Mouse (Mus musculus): Measurements from ENCODE around the gene Ccdc124.
"Not testable (repeated sequence)": the region's sequence is repeated elsewhere in the genome, so short reads cannot be mapped to it uniquely, and the experiment has no call there.

The Ccdc124 gene

DNA sequence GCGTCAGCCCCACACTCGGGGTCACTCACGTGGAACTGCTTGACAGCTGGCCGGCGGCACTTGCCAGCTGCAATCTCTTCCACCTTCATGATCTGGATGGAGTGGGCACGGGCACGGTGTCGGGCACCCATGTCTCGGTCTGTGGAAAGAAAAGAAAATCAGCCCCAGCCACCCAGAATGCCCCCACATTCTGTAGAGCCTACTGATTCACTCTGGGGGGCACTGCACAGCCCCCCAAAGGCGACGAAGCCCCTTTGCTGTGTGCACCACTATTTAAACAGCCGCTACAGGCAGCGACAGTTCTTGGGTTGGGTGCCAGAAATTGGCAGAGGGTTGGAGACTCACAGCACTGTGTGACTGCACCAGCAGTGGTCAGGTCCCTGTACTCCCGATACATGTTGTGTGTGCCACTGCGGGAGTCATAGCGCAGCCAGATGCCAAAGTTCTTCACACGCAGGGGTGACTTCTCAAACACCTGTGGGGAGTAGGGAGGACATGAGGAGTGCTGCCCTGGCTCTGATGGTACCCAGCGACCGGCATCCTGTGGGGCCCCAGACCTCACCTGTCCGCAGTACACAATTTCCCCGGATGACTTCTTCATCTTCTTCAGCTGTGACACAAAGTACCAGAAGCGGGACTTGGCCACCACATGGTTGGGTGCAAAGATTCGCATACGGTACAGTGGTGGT is 22.0 kb upstream of the Ccdc124 start:
- not testable (repeated sequence) for DNase-seq (ENCODE audit: low read depth)

DNA sequence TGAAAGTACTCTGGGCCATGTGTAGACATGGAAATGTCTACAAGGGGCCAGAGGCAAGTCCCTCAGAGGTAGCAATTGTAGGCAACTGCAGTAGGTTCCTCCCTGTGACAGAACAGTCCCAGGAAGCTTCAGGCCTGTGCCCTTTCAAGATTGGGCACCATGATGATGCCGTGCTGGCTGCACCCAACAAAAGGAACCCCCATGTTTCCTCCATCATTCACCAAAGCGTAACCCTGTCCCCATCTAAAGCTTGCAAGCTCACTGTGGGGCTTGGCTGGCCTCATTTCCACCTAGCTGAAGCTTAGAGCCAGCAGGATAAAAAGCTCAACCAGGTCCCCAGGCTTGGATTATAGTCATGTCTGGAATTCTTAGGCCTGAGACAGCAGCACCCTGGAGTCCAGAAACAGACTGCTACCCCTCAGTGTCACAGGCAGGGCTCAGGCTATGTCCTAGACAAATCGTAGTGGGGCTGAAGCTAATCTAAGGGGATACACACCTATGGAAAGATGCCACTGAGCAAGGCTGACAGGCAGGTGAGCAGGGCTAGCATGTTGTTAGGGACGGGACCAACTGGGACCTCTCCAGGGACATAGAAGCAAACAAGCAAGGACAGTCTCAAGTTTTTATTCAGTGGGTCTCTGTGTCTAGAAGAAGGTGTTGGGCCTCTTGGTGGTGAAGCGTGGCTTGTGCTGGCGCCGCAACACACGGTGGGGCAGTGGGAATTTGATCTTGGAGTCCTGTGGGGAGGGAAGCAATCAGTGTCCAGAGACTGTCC is 21.2 kb upstream of the Ccdc124 start:
- DNase-seq (ENCODE audit: low read depth), result no peak

DNA sequence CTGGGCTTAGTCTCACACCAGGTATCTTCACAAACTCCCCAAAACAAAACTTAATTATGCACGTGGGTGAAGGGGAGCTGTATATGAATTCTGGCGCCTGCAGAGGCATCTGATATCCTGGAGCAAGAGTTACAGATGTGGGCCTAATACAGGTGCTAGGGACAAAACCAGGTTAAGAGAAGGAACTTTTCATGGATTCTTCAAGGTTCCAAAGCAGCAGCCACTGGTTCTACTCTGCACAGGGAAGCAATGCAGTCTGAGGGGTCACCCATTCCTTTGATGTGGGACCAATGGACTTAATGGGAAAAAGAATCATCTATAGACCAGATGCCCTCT is 20.6 kb upstream of the Ccdc124 start:
- DNase-seq (ENCODE audit: low read depth), result no peak

DNA sequence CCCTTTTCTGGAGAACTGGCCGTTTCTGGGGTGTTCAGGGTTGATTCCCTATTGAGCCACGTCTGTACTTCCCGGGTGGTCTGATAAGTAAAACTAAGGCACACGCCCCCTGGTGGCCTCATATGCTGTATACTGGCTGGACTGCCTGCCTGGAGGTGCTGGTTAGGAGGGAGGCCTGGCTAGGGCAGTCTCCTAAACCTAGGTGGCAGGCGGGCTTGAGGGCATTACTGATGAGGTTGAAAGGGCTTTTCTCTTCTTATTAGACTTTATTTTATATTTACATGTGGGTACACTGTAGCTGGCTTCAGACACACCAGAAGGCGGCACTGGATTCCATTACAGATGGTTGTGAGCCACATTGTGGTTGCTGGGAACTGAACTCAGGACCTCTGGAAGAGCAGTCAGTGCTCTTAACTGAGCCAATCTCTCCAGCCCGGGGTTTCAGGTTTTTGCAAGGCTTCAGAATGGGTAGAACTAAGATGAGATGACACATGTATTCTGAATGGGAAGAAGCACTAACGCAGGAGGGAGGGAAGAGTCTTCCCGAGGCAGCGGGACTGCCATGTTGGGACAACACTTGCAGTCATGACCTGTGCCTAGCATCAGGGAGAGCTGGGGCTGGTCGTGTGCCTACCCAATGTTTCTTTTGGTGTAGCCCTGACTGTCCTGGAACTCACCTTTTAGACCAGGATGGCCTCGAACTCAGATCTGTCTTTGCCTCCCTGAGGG is 20.1 kb upstream of the Ccdc124 start:
- peak; percentile 89 for DNase-seq (ENCODE audit: low read depth)

DNA sequence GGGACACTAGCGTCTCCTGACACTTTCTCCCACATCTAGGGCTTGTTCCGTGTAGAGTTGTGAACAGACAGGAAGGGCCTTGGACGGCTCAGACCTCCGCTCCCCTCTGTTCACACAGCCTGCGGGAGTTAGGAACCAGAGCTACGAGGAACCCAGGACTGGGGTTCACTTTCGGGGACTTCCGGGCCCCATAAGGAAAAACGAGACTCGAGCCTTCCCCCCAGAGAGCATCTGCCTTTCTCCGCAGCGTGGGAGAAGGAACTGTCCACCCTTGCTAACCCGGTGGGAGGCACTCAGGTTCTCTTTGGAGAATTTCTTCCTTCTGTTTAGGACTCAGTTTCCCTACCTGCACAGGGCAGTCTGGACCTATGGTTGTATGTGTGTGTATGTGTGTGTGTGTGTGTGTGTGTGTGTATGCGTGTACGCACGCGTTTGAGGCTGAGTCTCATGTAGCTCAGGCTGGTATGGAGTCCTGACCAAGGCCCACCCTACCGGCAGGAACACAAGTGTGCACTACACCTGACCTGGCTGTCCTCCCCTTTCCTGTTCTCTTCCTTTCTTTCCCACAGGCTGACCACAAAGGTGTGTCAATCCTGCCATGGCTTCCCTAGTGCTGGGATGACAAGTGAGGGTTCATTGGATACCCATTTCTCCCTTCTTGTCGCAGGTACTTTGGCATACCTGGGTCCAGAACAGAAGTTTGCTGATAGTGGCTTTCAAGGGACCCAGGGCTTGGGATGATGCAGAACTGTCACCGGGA is 19.3 kb upstream of the Ccdc124 start:
- DNase-seq (ENCODE audit: low read depth), result no peak

DNA sequence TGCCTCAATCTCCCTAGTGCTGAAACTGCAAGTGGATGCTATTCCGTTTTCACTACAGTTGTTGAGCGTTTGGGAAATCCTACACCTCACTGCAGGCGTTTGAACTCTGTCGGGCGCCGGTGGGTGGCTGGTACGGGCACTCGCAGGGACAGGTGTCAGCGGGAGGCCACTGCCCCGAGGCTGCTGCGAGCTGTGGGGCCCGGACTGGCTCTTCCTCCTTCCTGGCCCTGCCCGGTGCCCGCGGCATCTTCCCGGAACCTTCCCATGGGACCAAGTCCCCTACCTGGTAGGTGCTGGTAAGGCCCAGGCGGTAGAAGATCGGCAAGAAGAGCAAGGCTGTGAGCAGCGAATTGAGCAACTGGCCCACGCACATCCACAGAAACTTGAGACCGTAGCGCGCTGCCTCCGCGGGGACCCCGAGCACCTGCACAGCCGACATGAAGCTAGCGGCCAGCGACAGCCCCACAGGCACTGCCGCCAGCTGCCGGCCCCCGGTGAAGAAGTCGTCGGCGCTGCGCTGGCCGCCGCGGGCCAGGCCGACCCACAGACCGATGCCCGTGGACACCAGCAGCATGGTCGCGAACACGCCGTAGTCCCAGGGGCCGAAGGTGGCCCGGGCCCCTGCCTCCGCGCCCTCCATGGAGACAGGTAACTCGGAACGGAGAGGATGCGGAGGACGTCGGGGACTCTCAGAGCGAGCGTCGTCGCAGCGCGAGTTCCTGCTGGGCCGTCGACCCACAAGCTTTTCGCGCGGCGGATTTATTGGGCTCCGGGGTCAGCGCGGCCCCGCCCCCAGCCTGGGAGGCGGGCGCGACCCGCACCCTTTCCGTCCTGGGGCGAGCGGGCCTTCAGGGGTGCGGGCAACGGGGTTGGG is 18.5 kb upstream of the Ccdc124 start, which contains the start of gene Slc5a5:
Slc5a5 (minus strand) TSS at position 736 of the 874 bp plus-strand sequence.
- peak; percentile 52 for DNase-seq (ENCODE audit: low read depth)

DNA sequence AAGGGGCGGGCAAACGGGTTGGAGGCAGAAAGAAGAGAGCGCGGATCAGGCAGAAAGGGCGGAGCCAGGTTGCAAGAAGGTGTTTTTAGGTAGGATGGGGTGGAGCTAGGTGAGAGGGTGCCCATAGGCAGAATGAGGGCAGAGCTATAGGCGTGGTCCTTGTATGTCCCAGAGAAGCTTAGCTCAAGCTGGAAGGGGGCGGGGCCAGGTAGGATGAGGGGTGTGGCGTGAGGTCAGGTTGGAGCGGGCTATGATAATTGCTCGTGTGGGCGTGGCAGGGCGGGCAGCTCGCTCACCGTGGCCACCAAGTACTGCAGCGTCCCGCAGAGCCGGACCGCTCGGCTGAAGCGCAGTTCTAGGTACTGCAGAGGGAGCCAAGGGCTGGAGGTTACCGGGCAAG is 17.6 kb upstream of the Ccdc124 start:
- peak; percentile 78 for DNase-seq (ENCODE audit: low read depth)

DNA sequence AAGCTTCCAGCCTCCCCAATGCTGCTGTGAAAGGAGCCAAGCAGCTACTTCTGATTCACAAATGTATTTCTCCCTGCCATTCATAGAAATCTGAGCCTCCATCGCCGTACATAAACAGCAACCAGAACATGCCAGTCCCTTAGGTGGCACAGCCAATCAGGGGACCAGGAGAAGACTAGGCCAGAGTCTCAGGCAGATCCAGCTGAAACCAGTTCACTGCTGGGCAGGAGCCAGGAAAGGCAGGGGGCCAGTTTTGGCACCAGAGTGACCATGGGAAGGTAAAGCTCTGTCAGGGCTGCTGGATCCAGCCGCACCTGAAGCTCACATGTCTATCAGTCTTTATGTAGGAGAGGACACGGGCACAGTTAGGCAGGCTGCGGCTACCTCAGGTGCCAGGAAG is 16.9 kb upstream of the Ccdc124 start:
- DNase-seq (ENCODE audit: low read depth), result no peak

DNA sequence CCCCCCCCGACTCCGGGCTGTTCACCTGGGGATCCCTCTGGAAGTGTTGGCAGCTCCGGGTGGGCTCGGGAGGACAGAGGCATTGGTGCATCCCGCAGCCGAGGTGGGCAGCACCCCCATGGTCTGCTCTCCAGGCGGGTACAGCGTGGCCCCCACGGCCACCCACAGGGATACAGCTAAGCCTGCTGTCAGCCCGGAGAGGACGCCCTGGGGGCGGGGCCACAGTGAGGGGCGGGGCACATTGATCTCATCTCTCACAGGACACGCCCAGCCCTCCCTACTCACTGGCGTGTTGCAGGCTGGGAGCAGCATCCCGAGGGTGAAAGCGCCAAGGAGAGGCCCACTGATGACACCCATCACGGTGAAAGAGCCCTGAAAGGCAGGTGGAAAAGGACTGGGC is 13.9 kb upstream of the Ccdc124 start:
- peak; percentile 74 for DNase-seq (ENCODE audit: low read depth)

DNA sequence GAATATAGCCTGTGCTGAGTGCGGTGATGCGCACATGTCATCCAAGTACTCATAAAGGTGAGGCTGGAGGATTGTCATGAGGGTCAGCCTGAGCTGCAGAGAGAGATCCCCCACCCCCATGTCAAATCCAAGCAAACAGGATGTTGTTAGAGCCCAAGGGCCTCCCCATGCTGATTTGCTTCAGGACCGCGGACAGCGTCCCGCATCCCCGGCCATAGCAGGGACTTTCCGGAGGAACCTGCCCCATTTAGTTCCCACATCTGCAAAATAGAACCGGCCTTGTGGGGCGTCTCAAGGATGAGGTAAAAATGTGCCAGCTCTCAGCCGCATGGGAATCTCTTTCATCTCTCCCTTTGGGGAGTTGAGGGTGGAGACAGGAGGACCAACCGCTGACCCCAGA is 11.9 kb upstream of the Ccdc124 start:
- DNase-seq (ENCODE audit: low read depth), result peak; percentile 71

DNA sequence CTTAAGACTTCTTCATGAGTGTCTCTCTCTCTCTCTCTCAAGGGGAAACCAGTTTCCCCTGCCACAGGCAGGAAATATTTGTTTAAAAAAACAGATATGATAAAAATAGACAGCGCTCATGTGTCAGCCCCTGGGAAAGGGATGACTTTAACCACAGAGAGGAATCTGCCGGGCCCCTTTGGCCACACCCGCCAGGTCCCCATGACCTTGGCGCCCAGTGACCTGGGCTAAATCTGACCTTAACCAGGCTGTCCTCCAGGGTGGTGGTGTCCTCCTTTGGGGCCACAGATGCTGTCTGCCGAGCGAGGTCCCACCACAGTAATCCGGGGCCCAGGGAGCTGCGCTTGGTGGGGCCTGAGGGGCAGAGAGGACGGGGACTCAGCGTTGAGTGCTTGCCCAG is 10.9 kb upstream of the Ccdc124 start:
- no peak for DNase-seq (ENCODE audit: low read depth)

DNA sequence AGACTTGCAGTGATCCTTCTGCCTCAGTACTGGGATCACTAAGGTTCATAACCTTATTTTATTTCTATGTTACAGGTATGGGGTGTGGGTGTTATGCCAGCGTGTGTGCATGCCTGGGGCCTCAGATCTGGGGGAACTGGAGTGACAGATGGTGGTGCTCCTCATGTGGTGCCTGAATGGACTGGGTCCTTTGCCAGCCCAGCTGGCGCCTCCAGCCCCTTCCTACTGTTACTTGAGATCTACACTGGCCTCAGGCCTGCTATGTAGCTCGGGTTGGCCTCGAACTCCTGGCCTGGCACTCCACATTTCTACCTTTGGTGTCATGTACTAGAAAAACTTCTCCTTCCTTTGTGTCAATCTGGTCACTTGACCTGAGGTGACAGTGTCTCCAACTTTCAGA is 10.5 kb upstream of the Ccdc124 start:
- DNase-seq (ENCODE audit: low read depth), result no peak

DNA sequence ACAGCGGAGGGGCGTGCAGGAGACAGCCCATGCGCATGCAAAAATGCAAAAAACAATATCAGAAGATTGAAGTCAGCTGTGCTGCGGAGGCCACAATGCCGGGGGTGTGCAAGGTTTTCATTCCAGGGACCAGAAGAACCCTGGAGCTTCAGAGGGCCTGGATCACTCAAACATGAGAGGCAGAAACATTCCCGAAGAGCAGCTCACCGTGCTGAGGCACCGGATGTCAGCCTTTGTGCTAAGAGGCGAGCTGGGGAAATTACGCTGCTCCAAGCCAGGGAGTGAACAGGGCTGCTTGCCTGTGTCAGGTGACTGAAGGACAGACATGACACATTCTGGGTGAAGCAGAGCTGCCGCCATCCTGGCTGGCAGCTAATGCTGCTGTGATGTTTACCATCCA is 6.8 kb upstream of the Ccdc124 start:
- DNase-seq (ENCODE audit: low read depth), result no peak

DNA sequence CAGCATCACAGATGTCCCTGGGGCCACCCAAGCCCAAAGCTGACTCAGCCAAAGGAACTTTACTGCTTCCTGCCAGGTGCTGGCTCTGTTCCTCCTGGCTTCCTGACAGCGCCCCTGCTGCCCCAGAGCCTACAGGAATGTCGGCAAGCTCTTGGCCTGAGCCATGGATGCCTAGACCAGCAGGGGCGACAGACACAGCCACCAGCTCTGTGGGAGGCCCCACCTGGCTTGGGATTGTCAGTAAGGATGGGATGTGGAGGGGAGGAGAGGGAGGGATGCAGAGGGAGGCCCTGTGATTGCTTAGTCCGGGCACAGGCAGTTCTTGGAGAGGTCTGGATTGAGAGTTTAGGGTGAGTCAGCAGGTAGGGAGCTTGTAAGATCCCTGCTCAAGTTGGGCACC is 6.4 kb upstream of the Ccdc124 start:
- no peak for DNase-seq (ENCODE audit: low read depth)

DNA sequence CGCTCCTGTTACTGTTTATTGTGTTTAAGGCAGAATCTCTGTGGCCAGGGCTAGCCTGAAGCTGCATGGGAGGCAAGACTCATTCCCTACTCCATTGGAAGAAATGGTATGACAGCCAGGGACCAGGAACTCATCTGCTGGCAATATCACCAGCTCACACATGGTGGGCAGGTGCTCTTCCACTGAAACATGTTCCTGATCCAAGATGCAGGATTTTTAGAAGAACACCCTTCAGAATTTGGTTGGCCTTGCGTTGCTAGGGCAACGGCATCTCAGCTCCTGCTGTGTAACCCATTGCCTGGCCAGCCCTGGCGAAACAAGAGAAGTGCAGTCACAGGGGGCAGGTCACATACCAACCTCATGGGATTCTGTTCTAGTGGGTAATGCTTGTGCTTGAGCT is 5.8 kb upstream of the Ccdc124 start:
- DNase-seq (ENCODE audit: low read depth), result no peak

DNA sequence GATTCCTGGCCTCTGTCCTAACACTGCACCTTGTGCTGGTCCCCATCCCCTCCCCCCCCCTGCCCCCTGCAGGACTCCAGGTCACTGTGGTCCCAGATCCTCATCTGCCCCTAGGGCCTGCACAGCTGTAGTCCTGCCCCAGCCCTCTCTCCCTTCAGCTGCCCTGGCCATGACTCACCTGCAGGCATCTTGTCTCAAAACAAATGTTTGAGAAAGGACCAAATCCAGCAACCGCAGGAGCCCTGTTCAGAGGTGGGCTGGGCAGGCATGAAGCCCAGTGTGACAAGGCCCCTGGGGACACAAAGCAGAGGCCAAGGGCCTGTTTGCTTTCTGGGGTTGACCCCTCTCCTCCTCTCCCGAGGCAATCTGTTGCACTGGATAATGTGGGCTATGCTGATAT is 4.4 kb upstream of the Ccdc124 start:
- no peak for DNase-seq (ENCODE audit: low read depth)

DNA sequence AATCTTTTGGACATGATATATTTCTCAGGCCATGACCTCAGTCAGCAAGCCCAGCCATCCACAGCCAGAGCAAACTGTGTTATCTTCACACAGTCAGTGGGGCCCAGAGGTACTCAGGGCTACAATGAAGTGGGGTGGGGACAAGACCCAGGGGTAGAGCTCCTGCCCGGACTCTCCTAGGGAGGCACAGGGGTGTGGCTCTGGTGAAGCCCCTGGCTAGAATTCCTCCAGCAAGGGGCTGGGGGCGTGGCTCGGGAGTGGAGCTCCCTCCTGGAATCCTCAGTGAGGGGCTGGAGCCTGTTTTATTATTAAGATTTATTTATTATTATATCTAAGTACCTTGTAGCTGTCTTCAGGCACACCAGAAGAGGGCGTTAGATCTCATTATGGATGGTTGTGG is 2.6 kb upstream of the Ccdc124 start:
- no peak for DNase-seq (ENCODE audit: low read depth)

DNA sequence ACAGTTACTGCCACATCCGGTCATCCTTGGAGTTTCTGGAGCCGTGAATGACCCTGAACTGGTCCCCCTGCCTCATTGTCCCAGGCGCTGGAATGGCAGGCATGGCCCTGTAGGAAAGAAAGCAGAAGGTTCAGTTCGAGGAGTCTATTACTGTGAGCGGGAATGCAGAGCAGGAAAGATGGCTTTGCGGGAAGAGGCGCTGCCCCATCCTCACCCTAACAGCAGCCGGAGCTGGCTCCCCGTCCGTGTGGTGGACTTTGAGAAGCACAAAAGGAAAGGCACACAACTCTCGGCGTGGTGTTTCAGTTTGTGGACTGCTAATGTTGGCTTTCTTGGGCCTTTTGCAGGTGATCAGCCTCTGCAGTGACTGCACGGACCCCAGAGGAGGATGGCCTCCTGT is 706 bp upstream of the Ccdc124 start:
- no peak for DNase-seq (ENCODE audit: low read depth)

DNA sequence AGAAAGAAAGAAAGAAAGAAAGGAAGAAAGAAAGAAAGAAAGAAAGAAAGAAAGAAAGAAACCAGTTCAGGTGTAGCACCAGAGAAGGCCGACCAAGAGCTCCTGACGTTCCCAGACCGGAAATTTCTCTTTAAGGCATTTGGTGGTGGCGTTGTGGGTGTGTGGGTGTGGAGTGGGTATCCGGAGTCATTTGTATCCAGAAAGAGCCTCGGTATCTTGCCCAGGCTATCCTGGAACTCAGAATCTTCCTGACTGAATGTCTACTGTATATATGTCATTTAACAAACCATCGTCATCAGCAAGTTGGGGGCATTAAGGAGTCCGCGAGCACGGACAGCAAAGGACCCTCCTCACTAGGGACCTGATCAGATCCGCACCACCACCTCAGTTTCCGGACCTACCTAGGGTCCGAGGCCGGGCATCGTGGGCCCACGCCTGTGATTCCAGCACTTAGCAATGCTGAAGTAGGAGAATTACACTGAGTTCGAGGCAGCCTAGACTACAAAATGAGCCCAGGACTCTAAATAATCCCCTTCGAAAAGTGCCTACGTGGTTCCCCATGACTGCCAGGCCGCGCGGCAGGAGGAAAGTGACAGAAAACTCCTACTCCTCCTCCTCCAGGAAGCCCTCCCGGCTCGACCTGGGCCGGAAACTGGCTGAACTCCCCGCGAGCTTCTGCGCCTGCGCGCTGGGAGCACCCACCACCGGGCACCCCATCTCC is 932 bp downstream of the Ccdc124 start:
- DNase-seq (ENCODE audit: low read depth), result no peak

DNA sequence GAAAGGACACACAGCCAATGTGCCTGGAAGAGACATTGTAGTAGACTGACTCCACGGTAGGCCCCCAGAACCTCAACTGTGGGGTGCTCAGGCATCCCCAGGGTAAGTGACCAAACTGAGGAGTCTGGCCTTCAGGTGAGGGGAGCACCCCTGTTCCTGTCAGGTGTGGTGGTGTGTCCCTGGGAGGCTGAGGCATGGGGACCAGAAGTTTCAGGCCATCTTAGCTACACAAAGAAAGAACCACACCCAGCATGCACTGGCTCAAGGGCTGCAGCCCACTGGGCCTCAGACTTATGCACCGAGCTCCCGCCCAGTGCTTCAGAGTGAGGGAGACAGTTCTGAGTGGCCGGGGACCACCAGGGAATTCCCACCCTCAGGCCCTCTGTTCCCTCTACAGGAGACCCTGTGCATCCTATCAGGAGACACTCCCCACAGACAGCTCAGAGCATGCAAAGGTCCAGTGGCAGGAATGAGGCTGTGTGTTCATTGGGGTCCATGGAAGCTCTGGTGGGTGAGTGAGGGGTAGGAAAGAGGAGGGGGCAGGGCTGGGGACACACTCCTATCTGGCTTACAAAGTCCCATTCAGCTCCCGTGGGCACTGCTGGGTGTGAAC is 2.4 kb downstream of the Ccdc124 start:
- DNase-seq (ENCODE audit: low read depth), result no peak
